Mouse (Mus musculus) liver, embryonic 12.5 days (tissue): Measurements from ENCODE around the gene Maneal. TPM values are rescaled to one million over a fixed set of nuclear protein-coding genes. Genes with fewer than 3 reads are reported as not detected.
A peak's percentile ranks its signal among the peaks of the same experiment; 100 is the strongest.

Experiments used
- ATAC-seq: fragments of 200-750 bp; cut with Nextera tagmentation; 2 replicates; pipeline ENCODE4 v1.8.0; 2017; ENCODE audit warnings: moderate number of reproducible peaks, mild to moderate bottlenecking, moderate library complexity
- H3K27ac ChIP-seq: fragments of 300-500 bp; sonication (generic); 2 replicates; pipeline ENCODE4 v1.5.1; 2016; ENCODE audit warnings: mild to moderate bottlenecking
- H3K27me3 ChIP-seq: fragments of 300-500 bp; sonication (generic); replicated peaks from 2 replicates; pipeline ENCODE4 v1.6.1; 2016; ENCODE audit warnings: mild to moderate bottlenecking, moderate library complexity
- H3K36me3 ChIP-seq: fragments of 300-500 bp; sonication (generic); 2 replicates; pipeline ENCODE4 v1.6.1; 2016; ENCODE audit warnings: mild to moderate bottlenecking, moderate library complexity
- H3K4me1 ChIP-seq: fragments of 300-500 bp; sonication (generic); 2 replicates; pipeline ENCODE4 v1.6.1; 2016
- H3K4me2 ChIP-seq: fragments of 300-500 bp; sonication (generic); 2 replicates; pipeline ENCODE4 v1.6.1; 2016; ENCODE audit warnings: mild to moderate bottlenecking, moderate library complexity
- H3K4me3 ChIP-seq: fragments of 300-500 bp; sonication (generic); 2 replicates; pipeline ENCODE4 v1.5.1; 2016; ENCODE audit warnings: mild to moderate bottlenecking, moderate library complexity
- H3K9ac ChIP-seq: fragments of 300-500 bp; sonication (generic); 2 replicates; pipeline ENCODE4 v1.6.1; 2016; ENCODE audit warnings: mild to moderate bottlenecking, moderate library complexity
- H3K9me3 ChIP-seq: fragments of 300-500 bp; sonication (generic); replicated peaks from 2 replicates; pipeline ENCODE4 v1.6.1; 2016; ENCODE audit warnings: mild to moderate bottlenecking, moderate library complexity
- WGBS: fragments of 180-500 bp; shearing (Covaris S2); methylation state at CpG from one replicate; pipeline ENCODE4 v1.1.7; 2016; ENCODE audit not compliant: insufficient replicate concordance; 5-methylcytosine and 5-hydroxymethylcytosine counted together
- polyA plus RNA-seq: library from polyadenylated mRNA; unstranded; fragments of >200 nt; fragmentation: Nextera tagmentation; extraction: Ambion mirVana; gene quantifications from 2 replicates; pipeline ENCODE4 v1.2.1, GENCODE M21; 2016

The Maneal gene
- polyA plus RNA-seq, 1 experiment from 2014 or later, result 0.08 TPM

DNA sequence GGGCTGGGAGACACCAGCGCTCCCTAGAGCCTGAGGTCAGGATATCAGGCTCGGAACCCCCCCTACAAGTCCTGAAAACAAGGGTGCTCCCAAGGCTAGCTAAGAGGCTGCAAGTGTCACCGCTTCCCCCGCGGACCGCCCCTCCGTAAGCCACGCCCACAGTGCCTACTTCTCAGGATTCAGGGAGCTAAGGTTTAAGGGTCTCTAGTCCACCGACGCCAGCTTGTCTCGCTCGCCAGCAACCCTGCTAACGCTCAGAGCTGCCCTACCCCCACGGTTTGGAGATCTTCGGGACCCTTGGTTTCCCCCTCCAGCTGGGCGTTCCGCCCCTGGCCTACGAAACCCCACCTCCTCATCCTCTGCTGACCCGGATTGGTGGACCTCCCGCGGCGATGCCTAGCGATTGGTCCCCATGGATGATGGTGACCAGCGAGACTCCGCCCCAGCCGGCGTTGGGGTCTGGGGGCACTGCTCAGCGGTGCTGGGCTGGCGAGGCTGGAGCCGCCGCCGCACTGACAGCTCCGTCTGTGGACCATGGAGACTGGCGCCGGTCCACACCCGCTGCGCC lies 19.5 kb upstream of the Maneal start:
- WGBS, result 2% methylated on average over 37 of the region's 37 CpGs
- Histone ChIP-seq H3K27me3 (peaks cover 78% of the 10 kb centered on the region), H3K27ac (no peak overlapping the region), H3K36me3 (no peaks in the 10 kb centered on the region), H3K4me1 (peaks cover 13% of the 10 kb centered on the region), H3K9ac (no peak overlapping the region), H3K9me3 (no peaks in the 10 kb centered on the region), H3K4me2 (peak overlapping the region; percentile 46), H3K4me3 (peak overlapping the region; percentile 25)
- 0 out of 2 replicates have a peak, but pooled peaks have one; percentile 21 for ATAC-seq

DNA sequence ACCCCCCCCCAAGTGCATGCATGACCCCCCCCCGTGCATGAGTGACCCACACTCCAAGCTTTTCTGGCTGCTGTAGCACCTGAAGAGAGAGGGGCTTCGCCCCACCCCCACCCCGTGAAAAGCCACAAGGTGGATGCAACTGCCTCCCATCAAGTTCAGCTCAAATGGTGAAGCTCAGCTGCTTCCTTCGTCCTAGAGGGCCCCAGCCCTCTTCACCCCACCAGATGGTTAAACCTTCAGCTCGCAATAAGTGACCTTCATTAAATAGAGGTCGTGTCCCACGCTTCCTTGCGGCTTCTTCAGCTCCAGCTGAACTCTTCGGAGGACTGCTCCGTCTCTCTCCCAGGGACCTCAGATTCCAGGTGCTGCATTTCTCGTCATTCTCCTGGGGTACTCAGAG lies 18.6 kb upstream of the Maneal start, which contains the start of gene Epha10:
TSS of gene Epha10 (plus strand) at position 301 of the 400 bp plus-strand sequence.
- peak within 1 kb of the TSS; percentile 25 for H3K4me3 ChIP-seq
- H3K9ac ChIP-seq, result no peak within 1 kb of the TSS
- peaks cover 70% of the 10 kb centered on the region for H3K27me3 ChIP-seq
- H3K4me2 ChIP-seq, result peak within 1 kb of the TSS; percentile 46
- WGBS, result 6% methylated on average over 10 of the region's 11 CpGs
- H3K27ac ChIP-seq, result no peak within 1 kb of the TSS
- peaks cover 13% of the 10 kb centered on the region for H3K4me1 ChIP-seq
- no peaks in the 10 kb centered on the region for H3K9me3 ChIP-seq
- ATAC-seq, result no peak
- no peaks in the 10 kb centered on the region for H3K36me3 ChIP-seq

DNA sequence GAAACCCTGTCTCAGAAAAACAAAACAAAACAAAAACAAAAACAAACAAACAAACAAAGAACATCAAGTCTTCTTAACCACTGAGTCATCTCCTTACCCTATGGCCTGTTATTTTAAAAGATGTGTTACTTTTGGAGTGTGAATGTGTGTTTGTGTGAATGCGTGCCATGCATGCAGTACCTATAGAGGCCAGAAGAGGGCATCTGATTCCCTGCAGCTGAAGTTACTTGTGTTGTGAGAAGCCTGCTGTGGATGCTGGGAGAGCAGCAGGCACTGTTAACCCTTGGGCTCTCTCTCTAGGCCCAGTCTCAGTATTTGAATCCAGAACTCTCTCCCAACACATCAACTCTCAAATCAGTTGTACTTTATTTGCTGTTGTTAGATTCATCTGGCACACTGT lies 10.7 kb upstream of the Maneal start:
- WGBS, result 74% methylated on average over 1 of the region's 1 CpGs

DNA sequence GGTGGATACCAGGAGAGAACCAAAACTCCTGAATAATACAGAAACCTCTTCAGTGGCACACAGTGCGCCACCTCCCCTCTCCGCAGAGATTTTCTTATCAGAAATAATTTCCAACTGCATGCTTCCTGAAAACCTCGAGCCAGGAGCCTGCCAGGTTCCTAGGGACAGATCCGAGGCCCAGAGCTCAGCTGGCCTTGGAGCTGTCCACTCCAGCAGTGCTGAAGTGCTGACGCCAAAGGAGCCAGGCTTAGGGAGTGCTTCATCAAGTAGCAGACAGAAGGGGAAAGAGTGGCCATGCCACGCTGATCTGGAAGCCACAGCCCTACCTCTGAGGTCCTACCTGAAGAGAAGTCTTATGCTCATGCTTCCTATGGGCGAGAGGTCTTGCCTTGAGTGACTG lies 1.5 kb downstream of the Maneal start:
- Histone ChIP-seq H3K4me2 (no peak overlapping the region), H3K9ac (no peak overlapping the region), H3K36me3 (peaks cover 18% of the 10 kb centered on the region), H3K9me3 (no peaks in the 10 kb centered on the region), H3K27ac (no peak overlapping the region), H3K27me3 (peaks cover 56% of the 10 kb centered on the region), H3K4me1 (no peaks in the 10 kb centered on the region; the same call in 1 of the 2 replicates), H3K4me3 (no peak overlapping the region)
- peak; percentile 30; the same call in 1 of the 2 replicates for ATAC-seq
- WGBS, result 3% methylated on average over 7 of the region's 7 CpGs

More for the DNA sequence above, 10.7 kb upstream of the Maneal start:
- no peaks in the 10 kb centered on the region for H3K36me3 ChIP-seq
- no peak overlapping the region for H3K9ac ChIP-seq
- no peak for ATAC-seq
- no peak overlapping the region for H3K27ac ChIP-seq
- H3K9me3 ChIP-seq, result 0 out of 2 replicates have a peak, but pooled peaks cover 6% of the 10 kb centered on the region
- no peaks in the 10 kb centered on the region for H3K27me3 ChIP-seq
- H3K4me3 ChIP-seq, result no peak overlapping the region
- H3K4me1 ChIP-seq, result no peaks in the 10 kb centered on the region
- no peak overlapping the region for H3K4me2 ChIP-seq

DNA sequence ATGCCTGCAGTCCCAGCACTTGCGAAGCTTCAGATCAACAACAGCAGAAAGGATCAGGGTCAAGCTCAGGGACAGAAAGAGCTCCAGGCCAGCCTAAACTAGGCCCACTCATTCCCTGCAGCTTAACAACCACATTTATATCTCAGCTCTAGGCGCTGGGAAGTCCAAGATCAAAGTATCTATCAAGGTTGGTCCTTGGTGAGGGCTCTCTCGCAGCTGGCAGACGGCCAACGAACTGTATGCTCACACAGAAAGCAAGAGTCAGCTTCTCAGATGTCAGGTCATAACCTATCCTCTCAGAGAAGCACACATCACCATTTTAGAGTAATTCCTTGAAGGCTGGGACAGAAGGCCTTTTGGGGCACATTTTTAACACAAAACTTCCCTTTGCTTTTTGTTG lies 3.6 kb downstream of the Maneal start:
- no peak for ATAC-seq
- H3K9ac ChIP-seq, result no peak overlapping the region
- H3K27ac ChIP-seq, result no peak overlapping the region
- H3K4me1 ChIP-seq, result no peaks in the 10 kb centered on the region; the same call in 1 of the 2 replicates
- H3K36me3 ChIP-seq, result peaks cover 38% of the 10 kb centered on the region
- H3K27me3 ChIP-seq, result peaks cover 43% of the 10 kb centered on the region
- no peak overlapping the region for H3K4me2 ChIP-seq
- WGBS, result 73% methylated on average over 5 of the region's 5 CpGs
- H3K4me3 ChIP-seq, result no peak overlapping the region
- no peaks in the 10 kb centered on the region for H3K9me3 ChIP-seq

DNA sequence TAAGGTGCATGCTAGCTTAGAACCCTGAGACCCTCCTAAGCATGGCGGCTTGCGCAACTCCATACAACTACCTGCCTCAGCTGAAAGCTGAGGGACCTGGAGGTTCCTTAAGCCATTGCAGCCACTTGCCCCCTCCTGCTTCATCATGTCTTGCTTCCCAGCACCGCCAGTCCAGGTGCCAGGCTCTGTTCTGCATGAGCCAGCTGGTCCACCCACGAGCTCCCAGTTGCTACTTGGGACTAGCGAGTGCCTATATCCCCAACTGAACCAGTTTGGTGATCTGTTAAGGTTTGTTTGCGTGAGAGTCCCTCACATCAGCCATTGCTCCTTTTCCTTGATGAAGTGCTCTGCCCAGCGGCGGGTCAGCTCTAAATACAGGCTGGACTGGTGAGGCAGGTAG lies 5.7 kb downstream of the Maneal start:
- H3K27ac ChIP-seq, result no peak overlapping the region
- peaks cover 54% of the 10 kb centered on the region for H3K36me3 ChIP-seq
- H3K4me2 ChIP-seq, result no peak overlapping the region
- H3K9me3 ChIP-seq, result no peaks in the 10 kb centered on the region
- H3K4me3 ChIP-seq, result no peak overlapping the region
- no peak for ATAC-seq
- H3K9ac ChIP-seq, result no peak overlapping the region
- peaks cover 19% of the 10 kb centered on the region for H3K4me1 ChIP-seq
- WGBS, result 90% methylated on average over 8 of the region's 8 CpGs
- peaks cover 22% of the 10 kb centered on the region for H3K27me3 ChIP-seq

DNA sequence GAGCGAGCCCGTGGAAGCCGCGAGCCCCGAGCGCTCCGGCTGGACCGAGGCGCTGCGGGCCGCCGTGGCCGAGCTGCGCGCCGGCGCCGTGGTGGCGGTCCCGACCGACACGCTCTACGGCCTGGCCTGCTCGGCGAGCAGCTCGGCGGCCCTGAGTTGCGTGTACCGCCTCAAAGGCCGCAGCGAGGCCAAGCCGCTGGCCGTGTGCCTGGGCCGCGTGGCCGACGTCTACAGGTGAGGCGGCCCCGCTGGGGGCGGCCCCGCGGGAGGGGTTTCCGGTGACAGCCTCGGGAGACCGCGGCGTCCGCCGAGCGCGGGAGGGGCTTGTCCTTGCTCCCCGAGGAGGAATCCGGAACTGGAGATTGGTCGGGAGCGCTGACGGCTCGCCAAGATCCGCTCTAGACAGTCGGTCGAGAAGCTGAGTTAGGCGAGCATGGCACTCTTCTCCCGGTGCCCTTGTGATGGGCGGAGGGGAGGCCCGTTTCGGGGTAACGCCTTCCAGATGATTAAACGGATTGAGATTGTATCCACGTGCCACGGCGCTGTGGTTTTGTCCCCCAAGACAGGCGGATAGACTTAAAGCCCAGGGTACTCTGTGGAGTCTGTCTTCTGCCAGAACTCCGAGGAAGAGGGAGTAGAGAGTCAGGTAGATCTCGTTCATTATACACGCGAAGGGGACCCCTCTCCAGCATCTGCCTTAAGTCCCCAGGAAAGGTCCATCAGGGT lies 10.9 kb downstream of the Maneal start, which contains the start of gene 1110065P20Rik:
TSS of gene 1110065P20Rik (minus strand) at position 264 of the 726 bp plus-strand sequence.
- H3K27ac ChIP-seq, result peak within 1 kb of the TSS; percentile 87
- ATAC-seq, result peak; percentile 59
- H3K9ac ChIP-seq, result peak within 1 kb of the TSS; percentile 95
- no peaks in the 10 kb centered on the region for H3K27me3 ChIP-seq
- H3K9me3 ChIP-seq, result no peaks in the 10 kb centered on the region
- under 1% methylated on average over 75 of the region's 75 CpGs for WGBS
- peaks cover 43% of the 10 kb centered on the region for H3K36me3 ChIP-seq
- peak within 1 kb of the TSS; percentile 97 for H3K4me2 ChIP-seq
- H3K4me3 ChIP-seq, result peak within 1 kb of the TSS; percentile 100
- H3K4me1 ChIP-seq, result peaks cover 34% of the 10 kb centered on the region

DNA sequence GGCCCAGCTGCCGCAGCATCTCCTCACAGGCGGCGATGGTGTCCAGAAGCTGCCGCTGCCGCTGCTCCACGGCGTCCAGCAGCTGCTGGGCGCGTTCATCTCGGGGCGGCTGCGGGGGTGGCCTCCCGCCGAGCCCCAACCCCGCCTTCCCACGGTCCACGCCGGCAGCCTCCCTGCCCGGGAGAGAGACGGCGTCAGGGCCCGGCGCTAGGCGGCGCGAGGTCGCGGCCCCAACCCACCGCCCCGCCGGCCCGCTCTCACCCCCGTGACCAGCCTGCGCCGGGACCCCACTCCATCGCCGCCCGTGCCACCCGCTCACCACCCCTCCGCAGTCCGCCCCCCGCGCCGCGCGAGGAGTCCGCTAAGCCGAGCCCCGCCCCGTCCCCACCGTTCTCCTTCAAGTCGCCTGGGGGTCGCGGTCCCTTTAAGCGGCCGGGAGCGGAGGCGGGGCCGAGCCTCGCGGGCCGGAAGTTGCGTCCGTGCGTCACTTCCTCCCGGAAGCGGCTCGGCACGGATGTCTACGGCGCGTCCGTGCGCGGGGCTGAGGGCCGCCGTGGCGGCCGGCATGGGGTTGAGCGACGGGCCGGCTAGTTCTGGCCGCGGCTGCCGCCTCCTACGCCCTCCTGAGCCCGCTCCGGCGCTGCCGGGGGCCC lies 11.6 kb downstream of the Maneal start, which contains the start of gene Yrdc:
TSS of gene Yrdc (plus strand) at position 419 of the 653 bp plus-strand sequence.
- peak within 1 kb of the TSS; percentile 97 for H3K4me2 ChIP-seq
- H3K9ac ChIP-seq, result peak within 1 kb of the TSS; percentile 95
- peaks cover 43% of the 10 kb centered on the region for H3K36me3 ChIP-seq
- H3K27me3 ChIP-seq, result no peaks in the 10 kb centered on the region
- H3K9me3 ChIP-seq, result no peaks in the 10 kb centered on the region
- ATAC-seq, result peak; percentile 91
- peaks cover 34% of the 10 kb centered on the region for H3K4me1 ChIP-seq
- H3K27ac ChIP-seq, result peak within 1 kb of the TSS; percentile 87
- WGBS, result under 1% methylated on average over 84 of the region's 90 CpGs
- peak within 1 kb of the TSS; percentile 100 for H3K4me3 ChIP-seq

DNA sequence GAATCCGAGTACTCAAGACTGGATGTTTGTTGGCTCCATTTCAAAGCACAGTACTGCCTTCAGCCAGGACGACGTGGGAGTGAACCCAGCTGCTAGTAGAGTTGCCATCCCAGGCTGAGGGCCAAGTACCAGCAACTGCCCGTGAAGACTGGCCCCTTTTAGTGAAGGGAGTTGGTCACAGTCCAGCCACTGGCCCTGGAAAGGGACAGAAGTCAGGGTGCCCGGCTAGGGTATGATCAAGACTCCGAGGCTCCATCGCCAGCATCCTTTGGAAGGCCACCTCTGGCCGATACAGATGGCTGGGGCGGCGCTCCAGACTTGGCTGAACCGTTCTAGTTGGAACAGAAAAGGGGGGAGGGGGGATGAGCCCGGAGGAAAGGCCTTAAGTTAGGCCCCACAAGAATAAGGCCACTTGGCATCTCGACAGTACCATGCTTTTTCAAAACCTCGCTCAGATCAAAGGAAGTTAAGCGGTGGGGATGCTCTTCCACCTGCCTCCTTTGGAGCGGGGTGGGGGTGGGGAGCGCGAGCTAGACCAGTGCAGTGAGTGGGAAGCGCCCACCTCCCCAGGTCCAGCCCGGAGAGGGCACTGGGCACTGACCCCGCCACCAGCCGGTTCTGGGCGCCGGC lies 12.2 kb downstream of the Maneal start:
- Histone ChIP-seq H3K4me1 (peaks cover 34% of the 10 kb centered on the region), H3K9me3 (no peaks in the 10 kb centered on the region), H3K9ac (peak overlapping the region; percentile 95), H3K27me3 (no peaks in the 10 kb centered on the region), H3K36me3 (peaks cover 44% of the 10 kb centered on the region), H3K4me2 (peak overlapping the region; percentile 97), H3K4me3 (peak overlapping the region; percentile 100), H3K27ac (peak overlapping the region; percentile 87)
- 9% methylated on average over 24 of the region's 24 CpGs for WGBS
- no peak; the same call in 1 of the 2 replicates for ATAC-seq

DNA sequence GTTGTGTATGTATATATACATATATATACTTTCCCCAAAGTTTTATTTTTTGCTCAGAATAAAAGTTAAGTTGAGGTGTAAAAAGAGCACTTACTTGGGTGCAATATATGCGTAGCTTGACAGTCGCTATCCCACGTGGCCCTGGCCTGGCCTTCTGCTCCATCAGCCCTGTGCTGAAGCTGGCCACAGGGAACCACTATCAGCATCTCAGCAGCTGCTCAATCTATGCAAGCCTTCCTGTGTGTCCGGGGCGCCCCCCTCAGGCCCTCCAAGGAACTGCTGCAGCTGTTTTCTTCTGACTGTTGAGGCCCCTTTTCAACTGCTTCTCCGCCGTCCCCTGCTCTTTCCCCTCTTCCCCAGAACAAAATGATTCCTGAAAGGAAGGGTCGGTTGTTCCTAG lies 14.4 kb downstream of the Maneal start:
- peak; percentile 45 for ATAC-seq
- no peak overlapping the region for H3K27ac ChIP-seq
- peaks cover 28% of the 10 kb centered on the region for H3K4me1 ChIP-seq
- H3K36me3 ChIP-seq, result peaks cover 44% of the 10 kb centered on the region
- no peak overlapping the region for H3K4me2 ChIP-seq
- no peaks in the 10 kb centered on the region for H3K9me3 ChIP-seq
- no peaks in the 10 kb centered on the region for H3K27me3 ChIP-seq
- 5% methylated on average over 8 of the region's 8 CpGs for WGBS
- H3K9ac ChIP-seq, result no peak overlapping the region
- no peak overlapping the region for H3K4me3 ChIP-seq

DNA sequence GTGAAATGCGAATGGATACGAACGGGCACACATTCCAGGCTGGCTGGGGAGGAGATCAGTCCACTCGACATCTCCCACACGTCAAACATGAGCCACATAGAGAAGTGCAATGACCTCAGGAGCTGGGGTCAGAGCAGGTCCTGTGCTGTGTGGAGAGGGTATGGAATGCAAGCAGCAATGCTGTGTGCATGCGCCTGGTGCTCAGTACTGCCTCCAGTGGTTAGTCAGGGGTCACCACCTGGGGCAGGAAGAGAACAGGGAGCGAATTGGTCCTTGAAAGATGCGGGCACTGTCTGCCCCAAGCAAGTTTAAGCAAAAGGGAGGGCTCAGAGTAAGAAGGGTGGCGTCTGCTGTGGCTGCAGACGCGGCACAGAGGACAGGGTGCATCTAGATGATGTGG lies 18.5 kb downstream of the Maneal start:
- H3K4me1 ChIP-seq, result peaks cover 6% of the 10 kb centered on the region
- ATAC-seq, result no peak; the same call in 1 of the 2 replicates
- peaks cover 77% of the 10 kb centered on the region for H3K36me3 ChIP-seq
- H3K9me3 ChIP-seq, result no peaks in the 10 kb centered on the region
- no peak overlapping the region for H3K4me3 ChIP-seq
- WGBS, result 71% methylated on average over 11 of the region's 11 CpGs
- no peak overlapping the region for H3K4me2 ChIP-seq
- H3K27me3 ChIP-seq, result no peaks in the 10 kb centered on the region
- H3K9ac ChIP-seq, result no peak overlapping the region
- H3K27ac ChIP-seq, result no peak overlapping the region
